Mouse (Mus musculus): ENCODE measurements at regions not wholly inside any gene's neighbourhood (a gene's known extent, or its start where the extent isn't known, plus 50 kb on each side); places are given as distances from the start of the nearest gene placed in this dataset.

DNA sequence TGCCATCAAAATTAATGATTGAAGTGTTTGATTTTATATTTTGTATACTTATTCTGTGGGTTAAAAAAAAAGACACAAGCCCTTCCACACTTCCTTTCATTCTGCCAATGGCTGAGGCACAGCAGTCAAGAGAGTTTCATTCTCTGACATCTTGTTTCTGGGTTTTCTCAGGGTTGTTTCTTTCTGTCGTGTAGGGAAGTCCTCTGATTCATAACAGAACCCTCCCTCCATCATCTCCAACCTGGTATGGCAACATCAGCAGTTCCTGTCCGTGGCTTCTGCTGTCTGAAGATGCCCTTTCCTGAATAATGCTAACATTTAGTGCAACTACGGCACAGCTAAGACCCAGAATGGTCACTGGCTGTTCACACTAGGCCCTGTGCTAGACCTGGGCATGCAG is 167.3 kb downstream of the Hs3st3b1 start:
- no peak for DNase-seq (ENCODE audit: low spot score)

DNA sequence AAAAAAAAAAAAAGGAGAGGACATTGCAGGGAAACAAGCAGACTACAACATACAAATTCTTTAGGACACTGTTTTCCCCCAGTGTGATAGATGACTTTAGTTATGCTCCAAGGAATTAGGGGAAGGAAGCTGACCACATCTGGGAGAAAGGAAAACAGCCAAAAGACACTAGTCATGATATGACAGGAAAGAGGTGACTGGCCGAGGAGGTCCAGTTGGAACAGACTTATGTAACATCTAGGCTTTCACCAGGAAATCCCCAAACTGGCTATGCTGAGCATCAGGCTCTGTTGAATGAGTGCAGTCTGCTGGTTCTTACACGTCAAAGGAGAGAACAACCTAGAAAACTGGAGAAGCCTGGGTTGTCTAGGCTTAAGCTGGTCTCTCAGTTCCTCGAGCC is 163.8 kb downstream of the Hs3st3b1 start:
- DNase-seq (ENCODE audit: low spot score), result no peak

GRCm38 (mm10) chr11:63761561-63761960 is 160.5 kb downstream of the Hs3st3b1 start:
- no peak for DNase-seq (ENCODE audit: low spot score)

- no peak for DNase-seq (ENCODE audit: low spot score)
Measured at GRCm38 (mm10) chr11:63767631-63768250, 154.3 kb downstream of the Hs3st3b1 start.

- DNase-seq (ENCODE audit: low spot score), result no peak
Measured at GRCm38 (mm10) chr11:63769738-63770137, 152.4 kb downstream of the Hs3st3b1 start.

DNA sequence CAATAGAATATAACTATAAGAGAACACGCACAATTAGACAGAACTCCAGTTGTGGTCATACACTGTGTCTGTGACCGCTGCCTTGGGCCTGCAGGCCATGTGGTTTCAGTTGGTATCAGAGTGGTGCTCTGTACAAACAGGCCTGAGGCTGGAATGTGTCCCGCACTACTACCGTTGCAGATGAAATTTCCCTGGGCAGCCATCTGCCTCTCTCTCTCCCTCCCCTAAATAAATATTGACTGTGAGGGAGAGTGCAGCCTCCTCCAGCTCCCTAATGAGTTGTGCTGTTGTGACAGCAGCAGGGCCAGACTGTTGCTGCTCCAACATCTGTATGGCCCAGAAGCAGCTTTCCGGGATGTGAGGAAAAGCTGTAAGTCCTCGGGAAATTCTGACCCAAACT is 146.7 kb downstream of the Hs3st3b1 start:
- no peak for DNase-seq (ENCODE audit: low spot score)

- no peak for DNase-seq (ENCODE audit: low spot score)
Measured at GRCm38 (mm10) chr11:63779371-63779770, 142.7 kb downstream of the Hs3st3b1 start.

DNA sequence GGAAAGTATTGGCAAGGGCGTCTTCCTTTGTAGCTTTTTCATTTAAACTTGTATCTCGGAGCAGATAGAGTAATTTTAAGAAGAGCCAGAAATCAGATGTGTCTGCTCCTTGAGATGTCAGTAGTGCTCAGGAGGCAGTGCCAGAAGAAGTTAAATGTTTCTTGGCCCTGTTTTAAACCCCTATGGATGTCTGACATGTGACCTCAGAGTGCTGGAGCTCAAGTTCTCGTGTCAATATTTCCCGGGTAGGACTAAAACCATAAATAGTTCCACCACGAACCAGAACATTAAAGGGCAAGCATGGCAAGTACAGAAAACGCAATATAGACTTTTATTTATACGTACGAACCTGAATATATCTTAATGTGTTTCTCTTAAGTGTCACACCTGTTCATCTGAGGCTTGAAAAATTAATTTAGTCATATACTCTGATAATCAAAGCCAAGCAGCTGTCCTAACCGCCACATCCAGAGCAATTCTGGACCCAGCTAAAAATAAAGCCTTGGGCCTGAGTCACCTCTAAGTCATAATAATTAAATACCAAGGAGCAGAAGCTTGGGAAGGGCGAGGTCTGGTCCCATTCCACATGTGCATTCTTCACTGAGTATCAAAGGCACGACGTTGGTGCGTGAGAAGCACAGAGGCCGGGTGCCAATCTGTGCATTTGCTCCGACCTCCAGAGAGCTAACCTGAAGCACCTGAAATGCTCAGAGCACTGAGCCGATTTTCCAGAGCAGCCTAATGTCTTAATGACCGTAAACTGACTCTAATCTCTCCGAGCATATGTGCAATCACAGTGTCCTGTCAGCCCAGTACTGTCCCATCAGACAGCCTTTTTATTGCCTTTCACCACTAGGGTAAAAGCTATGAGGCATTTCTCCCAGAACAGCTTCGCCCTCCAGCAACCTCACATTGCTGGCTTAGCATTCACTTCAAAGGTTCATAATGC is 139.8 kb downstream of the Hs3st3b1 start:
- no peak for DNase-seq (ENCODE audit: low spot score)

DNA sequence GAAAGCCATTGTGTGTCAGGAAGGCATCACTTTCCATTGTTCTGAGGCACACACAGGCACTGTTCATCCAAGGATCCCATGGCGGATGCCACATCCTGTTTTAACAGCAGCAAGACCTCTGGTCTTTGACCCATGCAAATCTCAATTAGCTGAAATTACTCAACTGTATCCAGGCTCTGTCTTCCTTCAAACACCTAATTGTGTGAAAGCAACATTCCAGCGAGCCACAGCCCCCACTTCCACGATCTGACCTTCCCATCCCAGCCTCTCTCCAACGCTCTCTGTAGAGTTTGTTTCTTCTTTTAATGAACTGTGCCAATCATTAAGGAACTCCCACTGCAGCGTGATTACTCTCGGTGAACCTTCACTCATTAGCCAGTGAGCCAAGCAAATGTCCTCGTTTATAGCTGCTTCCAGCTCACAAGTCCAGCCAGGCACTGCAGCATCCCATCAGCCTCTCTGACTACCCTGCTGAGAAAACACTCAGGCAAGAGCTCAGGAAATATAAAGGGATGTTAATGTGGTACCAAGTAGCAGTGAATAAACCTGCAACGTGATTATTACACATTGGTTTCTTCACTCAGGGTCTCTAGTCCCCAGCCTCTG is 136.7 kb downstream of the Hs3st3b1 start:
- DNase-seq (ENCODE audit: low spot score), result no peak

- no peak for DNase-seq (ENCODE audit: low spot score)
Measured at GRCm38 (mm10) chr11:63785965-63786364, 136.1 kb downstream of the Hs3st3b1 start.

- DNase-seq (ENCODE audit: low spot score), result no peak
Measured at GRCm38 (mm10) chr11:63789473-63790120, 132.5 kb downstream of the Hs3st3b1 start.

DNA sequence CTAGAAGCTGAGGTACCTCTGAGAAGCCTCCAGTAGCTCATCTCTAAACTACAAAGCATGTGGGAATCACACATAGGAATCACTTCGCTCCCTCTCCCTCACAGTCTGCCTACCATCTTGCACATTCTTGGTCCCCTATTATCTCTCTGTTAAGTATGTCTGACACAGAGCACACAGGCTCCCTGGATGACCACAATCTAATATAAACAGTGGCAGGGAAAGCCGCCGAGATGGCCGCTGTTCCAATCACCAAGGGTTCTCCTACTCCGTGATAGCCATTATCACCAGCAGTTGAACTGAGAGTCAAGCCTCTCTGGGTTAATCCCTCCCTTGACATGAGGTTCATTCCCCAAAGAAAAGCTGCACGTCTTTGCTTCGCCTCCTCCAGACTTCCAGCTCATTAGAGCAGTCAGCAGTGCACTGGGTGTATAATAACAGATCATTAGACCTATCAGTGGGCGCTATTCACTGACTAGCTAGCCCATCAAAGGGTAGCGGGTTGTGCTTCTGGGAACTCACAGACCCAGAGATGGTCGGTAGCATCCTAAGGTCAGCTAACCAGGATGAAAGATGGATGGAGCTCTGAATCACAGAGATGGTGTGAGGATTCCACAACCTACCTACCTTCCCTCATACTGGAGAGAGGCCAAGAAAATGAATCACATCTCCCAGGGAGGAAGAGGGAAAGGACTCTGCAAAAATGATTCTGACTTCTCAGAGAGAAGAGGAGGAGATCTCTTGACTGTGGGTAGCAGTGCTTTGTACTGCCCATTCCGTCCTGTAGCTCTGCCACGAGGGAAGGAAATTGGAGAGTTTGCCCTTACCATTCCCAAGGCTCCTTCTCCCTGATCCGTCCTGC is 130.9 kb downstream of the Hs3st3b1 start:
- no peak for DNase-seq (ENCODE audit: low spot score)

DNA sequence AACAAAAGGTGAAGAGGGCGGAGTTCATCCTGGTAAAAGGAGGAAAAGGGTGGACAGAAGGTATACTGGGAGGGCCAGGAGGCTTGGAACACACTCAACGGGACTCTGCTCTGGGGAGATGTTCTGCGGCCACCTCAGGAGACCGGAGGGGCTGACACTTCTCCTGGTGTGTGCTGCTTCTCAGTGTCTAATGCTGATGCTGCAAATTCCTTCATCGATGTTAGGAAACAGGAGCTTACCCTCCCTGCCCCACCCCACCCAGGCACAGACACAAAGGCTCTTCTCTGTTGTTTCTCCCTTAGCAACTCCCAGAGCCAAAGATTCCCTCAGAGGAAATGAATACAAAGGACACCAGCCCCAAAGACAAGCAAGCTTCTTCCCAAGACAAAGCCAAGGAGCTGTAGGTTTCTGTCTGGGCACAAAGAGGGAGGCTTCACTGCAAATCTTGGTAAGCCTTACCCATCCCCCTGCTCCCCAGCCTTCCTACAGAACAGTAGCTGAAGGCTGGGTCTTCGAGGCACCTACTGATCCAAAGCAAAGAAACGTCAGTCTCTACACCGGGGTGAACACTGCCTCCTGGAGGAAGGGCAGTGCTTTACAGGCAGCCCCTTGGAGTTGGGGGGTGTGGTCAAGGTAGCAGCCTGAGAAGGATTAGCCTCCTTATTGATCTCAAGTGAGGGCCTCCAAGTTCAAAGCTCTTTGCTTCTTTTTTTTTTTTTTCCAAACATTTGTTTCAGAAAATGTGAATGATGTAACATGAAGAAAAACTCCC is 128.2 kb downstream of the Hs3st3b1 start:
- DNase-seq (ENCODE audit: low spot score), result no peak

DNA sequence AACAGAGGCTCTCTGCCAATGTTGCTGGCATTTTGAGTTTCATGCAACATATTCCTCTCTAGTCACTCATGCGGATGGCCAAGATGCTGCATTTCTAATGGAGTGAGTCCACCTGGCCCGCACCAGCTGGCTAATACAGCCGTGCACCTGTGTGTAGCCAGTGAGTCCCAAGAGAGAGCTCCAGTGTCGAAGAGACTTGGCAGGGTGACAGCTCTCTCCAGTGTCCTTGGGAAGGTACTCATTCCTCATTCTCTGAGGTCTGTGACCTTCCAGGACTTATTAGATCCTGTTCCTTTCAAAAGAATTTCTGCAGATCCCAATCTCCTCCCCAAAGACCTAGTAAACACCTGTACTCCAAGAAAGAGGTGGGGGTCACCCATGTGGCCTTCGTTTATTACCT is 109.9 kb downstream of the Hs3st3b1 start:
- no peak for DNase-seq (ENCODE audit: low spot score)

DNA sequence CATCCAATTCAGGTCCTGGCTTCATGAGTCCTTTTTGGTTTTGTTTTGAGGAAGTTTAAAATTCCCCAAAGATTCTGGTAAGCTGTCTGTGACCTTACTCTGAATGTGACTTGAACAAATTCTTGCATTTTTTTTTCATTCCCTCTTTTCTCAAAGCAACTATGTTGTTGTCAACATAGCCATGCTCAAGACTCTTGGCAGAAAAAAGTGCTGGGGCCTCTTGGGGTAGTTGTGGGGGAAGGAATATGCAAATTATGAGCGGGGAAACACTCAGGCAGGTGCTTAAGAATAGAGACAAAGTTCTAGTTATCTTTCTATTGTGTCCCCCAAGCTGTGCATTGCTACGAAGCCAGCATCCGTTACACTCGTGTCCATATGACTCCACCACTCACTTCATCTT is 99.2 kb downstream of the Hs3st3b1 start:
- DNase-seq (ENCODE audit: low spot score), result no peak

DNA sequence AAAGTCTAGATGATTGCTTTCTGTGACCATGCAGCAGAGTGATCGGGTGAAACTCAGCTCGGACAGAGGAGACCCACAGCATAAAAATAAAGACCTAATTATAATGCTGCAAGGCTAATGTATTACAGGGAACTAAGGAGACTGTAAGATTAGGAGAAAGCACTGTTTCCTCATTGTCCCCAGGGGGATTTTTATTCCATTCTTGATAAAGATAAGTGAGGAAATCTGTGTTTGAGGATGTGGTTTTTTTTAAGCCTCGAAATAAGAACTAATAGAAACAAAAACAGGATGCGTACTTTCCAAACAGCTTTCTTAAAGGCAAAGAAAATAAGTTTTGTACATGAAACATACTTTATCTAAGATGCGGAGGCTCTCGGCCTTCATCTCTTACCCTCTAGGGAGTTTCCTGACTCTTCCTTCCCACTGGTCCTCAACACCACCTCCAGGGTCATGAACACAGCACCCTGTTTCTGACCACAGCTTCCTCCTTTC is 94.8 kb downstream of the Hs3st3b1 start:
- no peak for DNase-seq (ENCODE audit: low spot score)

DNA sequence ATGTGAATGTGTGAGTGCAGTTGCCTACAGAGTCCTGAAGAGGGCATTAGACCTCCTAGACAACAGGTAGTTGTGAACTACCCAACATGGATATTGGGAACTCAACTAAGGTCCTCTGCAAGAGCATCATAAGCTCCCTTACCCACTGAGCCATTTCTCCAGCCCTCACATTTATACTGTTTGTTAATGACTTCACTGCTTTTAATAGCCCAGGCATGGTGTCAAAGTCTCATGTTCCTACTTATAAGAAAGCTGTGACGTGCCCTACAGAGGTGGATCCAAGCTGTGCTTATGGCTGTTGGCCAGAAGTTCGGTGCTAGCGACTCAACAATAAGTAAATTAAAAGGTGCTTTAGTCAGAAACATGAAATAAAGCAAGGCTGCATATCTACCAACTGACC is 88.6 kb downstream of the Hs3st3b1 start:
- DNase-seq (ENCODE audit: low spot score), result no peak

DNA sequence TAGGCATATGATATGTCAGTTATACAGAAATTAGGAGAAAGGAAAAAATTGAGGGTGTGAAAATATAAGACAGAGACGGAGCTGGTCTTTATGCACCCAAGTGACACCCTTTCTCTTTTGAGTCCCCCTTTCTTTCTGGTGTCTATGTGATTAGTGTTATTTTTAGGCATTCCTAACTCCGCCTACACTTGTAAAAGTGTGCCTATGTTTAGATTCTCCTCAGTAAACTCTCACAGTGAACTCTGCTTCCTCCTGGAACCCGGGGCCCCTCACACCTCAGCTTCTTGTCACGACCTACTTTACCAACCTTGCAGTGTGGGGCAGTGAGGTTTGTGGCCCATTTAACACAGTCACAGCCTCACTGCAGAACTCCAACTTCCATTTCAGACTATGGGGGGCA is 88.0 kb downstream of the Hs3st3b1 start:
- no peak for DNase-seq (ENCODE audit: low spot score)

GRCm38 (mm10) chr11:63834631-63835030 is 87.5 kb downstream of the Hs3st3b1 start:
- no peak for DNase-seq (ENCODE audit: low spot score)
